Mouse (Mus musculus): Measurements from ENCODE around the gene Gabpa. TPM values are rescaled to one million over a fixed set of nuclear protein-coding genes. Genes with fewer than 3 reads are reported as not detected.

Gene Gabpa
- polyA plus RNA-seq (2012; rRNA removed), result 22.6 and 23.9 TPM in 2 replicates

- peak; percentile 85 for DNase-seq (ENCODE audit: low spot score)
These were observed at the start of gene Gabpa for GRCm38 (mm10) chr16:84834745-84835440. TSS of gene Gabpa (plus strand) at chr16:84834925.

GRCm38 (mm10) chr16:84784966-84785365 lies 49.8 kb upstream of the Gabpa start:
- no peak for DNase-seq (ENCODE audit: low spot score)

DNA sequence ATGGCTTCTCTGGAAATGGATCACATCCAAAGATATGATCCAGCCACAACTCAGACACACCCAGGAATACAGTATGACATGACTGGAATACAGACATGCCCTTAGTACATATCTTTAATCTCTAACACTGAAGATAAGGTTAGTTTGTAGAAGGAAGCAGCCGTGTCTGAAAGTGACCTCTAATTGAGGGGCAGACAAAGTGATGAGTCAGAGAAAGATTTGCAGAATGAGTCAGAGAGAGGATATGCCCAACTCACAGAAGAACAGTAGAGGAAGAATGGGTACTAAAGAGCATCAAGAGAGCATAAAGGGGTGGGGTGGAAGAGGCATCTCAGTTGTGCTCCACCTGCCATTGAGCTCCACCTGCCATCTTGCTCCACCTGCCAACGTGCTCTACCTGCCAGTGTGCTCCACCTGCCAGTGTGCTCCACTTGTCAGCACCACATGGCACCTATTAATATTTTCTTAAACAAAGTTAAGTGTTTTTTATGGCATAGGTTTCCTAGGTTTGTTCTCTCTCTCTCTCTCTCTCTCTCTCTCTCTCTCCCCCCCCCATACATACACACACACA lies 44.0 kb upstream of the Gabpa start:
- no peak for DNase-seq (ENCODE audit: low spot score)

GRCm38 (mm10) chr16:84793401-84793800 lies 41.3 kb upstream of the Gabpa start:
- DNase-seq (ENCODE audit: low spot score), result no peak

GRCm38 (mm10) chr16:84795337-84795736 lies 39.4 kb upstream of the Gabpa start:
- DNase-seq (ENCODE audit: low spot score), result no peak

- DNase-seq (ENCODE audit: low spot score), result no peak
These were observed 38.0 kb upstream of the Gabpa start for GRCm38 (mm10) chr16:84796678-84797077.

DNA sequence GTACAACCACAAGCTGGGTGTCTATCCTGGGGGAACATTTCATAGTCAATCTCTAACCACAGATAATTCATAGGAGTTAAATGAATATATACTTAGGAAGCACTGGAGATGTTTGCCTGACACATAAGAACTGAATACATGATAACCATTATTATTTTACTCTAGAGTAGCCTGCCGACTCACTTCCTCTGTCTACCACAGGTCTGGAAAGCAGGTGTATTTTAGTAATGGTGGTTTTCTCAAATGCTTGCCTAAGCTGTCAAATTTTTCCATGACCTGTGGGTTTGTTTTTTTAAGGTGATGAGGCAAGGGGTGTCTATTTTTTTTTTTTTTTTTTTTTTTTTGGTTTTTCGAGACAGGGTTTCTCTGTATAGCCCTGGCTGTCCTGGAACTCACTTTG lies 34.7 kb upstream of the Gabpa start:
- DNase-seq (ENCODE audit: low spot score), result no peak

- no peak for DNase-seq (ENCODE audit: low spot score)
These were observed 32.5 kb upstream of the Gabpa start for GRCm38 (mm10) chr16:84802217-84802616.

- DNase-seq (ENCODE audit: low spot score), result no peak
These were observed 29.9 kb upstream of the Gabpa start for GRCm38 (mm10) chr16:84804866-84805265.

DNA sequence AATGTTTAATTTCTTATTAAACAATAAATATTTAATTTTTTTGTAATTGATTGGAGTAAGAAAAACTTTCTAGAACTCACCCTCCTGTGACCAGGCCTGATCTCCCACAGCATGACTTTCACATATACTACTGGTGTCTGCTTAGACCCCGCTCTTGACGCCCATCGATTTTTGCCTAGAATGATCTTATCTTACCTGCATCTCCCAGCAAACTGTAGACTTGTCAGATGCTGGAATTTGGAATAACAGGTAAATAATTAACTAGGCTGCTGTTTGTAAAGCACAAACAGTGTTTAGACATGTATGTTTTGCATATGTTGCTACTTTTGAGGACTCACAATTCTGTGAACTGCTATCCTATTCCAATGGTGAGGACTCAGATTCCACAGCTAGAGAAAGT lies 28.6 kb upstream of the Gabpa start:
- no peak for DNase-seq (ENCODE audit: low spot score)

GRCm38 (mm10) chr16:84807874-84808273 lies 26.9 kb upstream of the Gabpa start:
- DNase-seq (ENCODE audit: low spot score), result no peak

DNA sequence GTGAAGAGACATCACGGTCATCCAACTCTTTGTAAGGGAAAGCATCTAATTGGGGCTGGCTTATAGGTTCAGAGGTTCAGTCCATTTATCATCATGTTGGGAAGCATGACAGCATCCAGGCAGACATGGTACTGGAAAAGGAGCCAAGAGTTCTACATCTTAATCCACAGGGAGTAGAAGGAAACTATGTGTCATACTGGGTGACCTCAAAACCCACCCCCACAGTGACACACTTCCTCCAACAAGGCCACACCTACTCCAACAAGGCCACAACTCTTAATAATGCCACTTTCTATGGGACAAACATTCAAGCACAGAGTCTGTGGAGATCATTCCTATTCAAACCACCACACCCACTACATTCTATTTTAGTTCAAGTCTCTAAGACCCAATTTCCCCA lies 24.5 kb upstream of the Gabpa start:
- DNase-seq (ENCODE audit: low spot score), result no peak

DNA sequence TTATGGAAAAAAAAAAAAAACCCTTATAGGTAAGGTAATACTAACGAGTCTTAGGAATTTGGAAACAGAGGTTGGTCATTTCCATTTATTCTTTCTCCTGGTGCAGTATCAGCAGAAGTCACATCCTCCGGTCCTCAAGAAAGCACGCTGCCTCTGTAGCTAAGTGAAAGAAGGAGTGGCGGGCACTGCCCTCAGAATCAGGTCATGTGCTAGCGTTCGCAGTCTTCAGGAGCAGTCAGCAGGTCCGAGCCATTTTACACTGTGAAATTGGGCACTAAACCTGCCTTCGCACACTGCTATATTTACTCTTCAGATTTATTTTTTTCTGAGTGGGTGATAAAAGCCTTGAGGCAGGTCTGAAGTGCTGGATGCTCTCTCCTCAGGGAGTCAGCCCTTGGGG lies 20.9 kb upstream of the Gabpa start:
- DNase-seq (ENCODE audit: low spot score), result no peak

DNA sequence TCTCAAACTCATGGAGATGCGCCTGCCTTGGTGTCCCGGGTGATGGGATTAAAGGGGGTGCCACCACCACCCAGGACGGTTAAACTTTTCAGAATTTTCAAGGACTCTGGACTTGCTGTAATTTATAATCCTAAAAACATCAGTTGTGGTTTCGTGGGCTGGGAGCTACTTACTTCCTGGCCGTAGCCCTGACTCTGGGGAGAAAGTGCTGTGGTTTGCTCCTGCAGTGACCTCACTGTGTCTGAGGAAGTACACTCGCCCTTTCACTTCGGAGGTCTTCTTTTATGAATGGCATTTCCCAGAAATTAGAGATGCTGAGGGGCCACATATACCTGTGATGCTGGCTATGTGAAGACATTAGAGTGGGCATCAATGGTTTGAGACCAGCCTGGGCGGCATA lies 20.2 kb upstream of the Gabpa start:
- DNase-seq (ENCODE audit: low spot score), result no peak

DNA sequence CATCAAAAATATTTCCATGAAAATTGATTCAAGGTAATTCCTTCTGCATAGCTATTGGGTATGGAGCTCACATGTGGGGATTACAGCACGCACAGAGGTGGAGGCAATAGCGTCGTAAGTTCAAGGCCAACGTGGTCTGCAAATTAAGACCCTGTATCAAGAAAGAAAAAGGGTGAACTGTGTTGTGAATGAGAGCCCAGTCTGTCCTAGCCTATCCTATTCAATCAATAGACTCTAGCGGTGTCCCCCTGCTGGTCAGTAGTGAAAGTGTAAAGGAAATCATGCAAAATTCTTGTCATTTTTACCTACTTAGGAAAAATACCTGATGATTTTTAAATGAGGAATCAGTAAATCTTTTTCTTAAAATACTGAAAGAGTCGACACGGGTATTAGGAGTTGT lies 17.3 kb upstream of the Gabpa start:
- no peak for DNase-seq (ENCODE audit: low spot score)

DNA sequence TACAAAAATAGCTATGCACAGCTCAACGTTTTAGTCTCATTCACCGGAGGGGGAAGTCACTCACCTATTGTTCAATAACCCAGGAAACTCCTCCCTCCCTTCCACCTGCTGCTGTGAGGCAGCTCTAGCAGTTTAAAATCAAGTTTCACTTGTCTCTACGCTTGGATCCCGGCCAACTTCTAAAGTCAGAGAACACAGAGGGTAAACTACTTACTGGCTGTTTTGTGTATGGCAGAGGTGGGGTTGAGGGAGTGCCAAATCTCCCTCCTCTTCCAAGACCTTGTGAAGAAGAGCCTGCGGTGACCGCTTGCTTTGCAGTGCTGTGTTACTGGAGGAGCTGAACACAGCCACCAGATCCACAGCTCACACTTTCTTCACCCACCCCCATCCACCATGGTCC lies 9.7 kb upstream of the Gabpa start:
- DNase-seq (ENCODE audit: low spot score), result no peak

DNA sequence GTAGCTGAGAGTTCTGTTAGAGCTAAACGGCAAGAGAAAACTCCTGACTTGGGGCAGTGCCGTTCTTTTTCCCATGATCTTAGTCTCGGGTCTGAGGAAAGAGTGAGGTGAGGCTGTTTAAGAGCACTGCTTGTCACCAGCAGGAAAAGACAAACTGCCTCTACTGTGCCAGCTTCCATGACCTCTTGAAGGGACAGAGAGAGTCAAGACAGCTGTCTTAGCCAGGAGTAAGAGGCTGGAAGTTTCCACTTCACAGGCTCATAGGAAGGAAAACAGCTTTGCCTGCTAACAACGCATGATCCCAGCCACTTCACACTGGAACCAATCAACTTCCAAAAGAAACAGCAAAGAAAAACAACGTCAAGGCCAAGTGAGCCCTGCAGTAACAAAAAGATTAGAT lies 3.0 kb upstream of the Gabpa start:
- no peak for DNase-seq (ENCODE audit: low spot score)

DNA sequence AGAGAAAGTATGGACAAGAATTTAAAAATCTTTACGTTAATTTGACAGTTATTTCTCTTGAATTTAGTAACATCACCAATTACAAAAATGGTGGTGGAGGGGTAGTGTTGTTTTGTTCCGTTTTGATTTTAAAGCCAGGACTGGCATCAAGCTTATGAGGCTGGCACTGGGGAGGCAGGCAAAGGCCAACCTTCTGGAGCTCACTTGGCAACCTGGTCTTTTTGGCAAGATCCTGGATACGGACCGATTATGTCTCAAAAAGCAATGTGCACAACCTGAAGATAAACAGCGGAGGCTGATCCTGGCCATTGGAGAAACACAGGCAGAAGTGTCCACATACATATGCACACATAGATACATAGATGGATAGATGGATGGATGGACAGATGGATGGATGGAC lies 2.0 kb upstream of the Gabpa start:
- no peak for DNase-seq (ENCODE audit: low spot score)

- no peak for DNase-seq (ENCODE audit: low spot score)
These were observed 381 bp upstream of the Gabpa start for GRCm38 (mm10) chr16:84834344-84834743.

- DNase-seq (ENCODE audit: low spot score), result peak; percentile 83
These were observed 707 bp downstream of the Gabpa start, which contains the start of gene Atp5j for GRCm38 (mm10) chr16:84835441-84835822. TSS of gene Atp5j (minus strand) at chr16:84835625.

DNA sequence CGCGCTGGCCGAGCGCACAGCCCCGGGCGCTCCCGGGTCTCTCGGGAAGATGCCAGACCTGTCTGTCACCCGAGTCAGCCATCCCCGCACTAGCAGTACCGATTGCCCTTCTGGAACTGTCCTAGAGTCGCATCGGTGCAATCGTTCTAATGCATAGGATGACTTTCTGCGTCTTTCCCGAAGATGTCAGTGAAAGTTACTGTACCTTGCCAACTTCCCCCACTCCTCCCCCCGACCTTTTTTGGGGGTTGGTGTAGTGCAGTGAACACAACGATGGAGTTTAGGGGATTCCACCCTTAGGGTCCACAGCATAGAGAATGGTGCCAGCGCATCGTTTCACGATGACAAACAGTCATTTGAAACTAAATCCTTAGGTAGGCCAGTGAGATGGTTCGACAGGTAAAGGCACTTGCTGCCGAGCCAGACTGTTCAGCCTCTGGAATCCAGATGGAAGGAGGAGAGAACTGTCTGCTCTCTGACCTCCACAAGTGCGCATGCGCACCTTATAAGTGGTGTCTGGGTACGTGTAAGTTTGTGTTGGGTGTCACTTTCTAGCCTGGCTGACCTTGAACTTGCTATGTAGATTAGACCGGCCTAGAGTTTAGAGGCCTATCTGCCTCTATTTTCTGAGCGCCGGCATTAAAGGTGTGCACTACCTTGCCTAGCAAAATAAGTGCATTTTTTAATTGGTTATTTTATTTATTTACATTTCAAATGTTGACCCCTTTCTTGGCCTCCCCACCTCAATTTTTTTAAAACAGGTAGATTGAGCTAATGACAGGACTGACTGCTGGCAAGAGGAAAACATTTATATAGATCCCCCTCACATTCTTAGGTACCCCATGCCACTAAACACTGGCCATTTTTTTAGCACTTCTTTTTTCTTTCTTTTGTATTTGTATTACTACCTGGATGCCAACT lies 1.4 kb downstream of the Gabpa start:
- no peak for DNase-seq (ENCODE audit: low spot score)

- DNase-seq (ENCODE audit: low spot score), result no peak
These were observed 3.9 kb downstream of the Gabpa start for GRCm38 (mm10) chr16:84838576-84838975.

- DNase-seq (ENCODE audit: low spot score), result no peak
These were observed 18.8 kb downstream of the Gabpa start for GRCm38 (mm10) chr16:84853492-84853891.

Data from urinary bladder, adult 2 months (tissue).